Mouse (Mus musculus) embryonic facial prominence, embryonic 12.5 days (tissue): ENCODE data around the gene Suclg2. TPM values are rescaled to one million over a fixed set of nuclear protein-coding genes. Genes with fewer than 3 reads are reported as not detected.

ENCODE experiments used
- ATAC-seq: fragments of 200-750 bp; cut with Nextera tagmentation; 2 replicates; pipeline ENCODE4 v1.8.0; 2017; ENCODE audit not compliant: insufficient number of reproducible peaks, insufficient read depth, low FRiP score, low TSS enrichment
- H3K27ac ChIP-seq: fragments of 300-500 bp; sonication (generic); 2 replicates; pipeline ENCODE4 v1.5.1; 2016; ENCODE audit warnings: mild to moderate bottlenecking
- H3K27me3 ChIP-seq: fragments of 300-500 bp; sonication (generic); 2 replicates; pipeline ENCODE4 v1.6.1; 2016; ENCODE audit warnings: mild to moderate bottlenecking, moderate library complexity
- H3K36me3 ChIP-seq: fragments of 300-500 bp; sonication (generic); 2 replicates; pipeline ENCODE4 v1.6.1; 2016; ENCODE audit warnings: mild to moderate bottlenecking
- H3K4me1 ChIP-seq: fragments of 300-500 bp; sonication (generic); 2 replicates; pipeline ENCODE4 v1.6.1; 2016
- H3K4me2 ChIP-seq: fragments of 300-500 bp; sonication (generic); replicated peaks from 2 replicates; pipeline ENCODE4 v1.6.1; 2016; ENCODE audit warnings: mild to moderate bottlenecking, moderate library complexity
- H3K4me3 ChIP-seq: fragments of 300-500 bp; sonication (generic); 2 replicates; pipeline ENCODE4 v1.5.1; 2016; ENCODE audit warnings: mild to moderate bottlenecking
- H3K9ac ChIP-seq: fragments of 300-500 bp; sonication (generic); 2 replicates; pipeline ENCODE4 v1.6.1; 2016; ENCODE audit warnings: mild to moderate bottlenecking, moderate library complexity
- H3K9me3 ChIP-seq: fragments of 300-500 bp; sonication (generic); 2 replicates; pipeline ENCODE4 v1.6.1; 2016; ENCODE audit warnings: mild to moderate bottlenecking, moderate library complexity
- WGBS: fragments of 180-500 bp; shearing (Covaris S2); methylation state at CpG from one replicate; pipeline ENCODE4 v1.1.7; 2016; 5-methylcytosine and 5-hydroxymethylcytosine counted together
- polyA plus RNA-seq: library from polyadenylated mRNA; unstranded; fragments of >200 nt; fragmentation: Nextera tagmentation; extraction: Ambion mirVana; gene quantifications from 2 replicates; pipeline ENCODE4 v1.2.1, GENCODE M21; 2016

The Suclg2 gene
- polyA plus RNA-seq, 1 experiment from 2014 or later, result 51.8 TPM

DNA sequence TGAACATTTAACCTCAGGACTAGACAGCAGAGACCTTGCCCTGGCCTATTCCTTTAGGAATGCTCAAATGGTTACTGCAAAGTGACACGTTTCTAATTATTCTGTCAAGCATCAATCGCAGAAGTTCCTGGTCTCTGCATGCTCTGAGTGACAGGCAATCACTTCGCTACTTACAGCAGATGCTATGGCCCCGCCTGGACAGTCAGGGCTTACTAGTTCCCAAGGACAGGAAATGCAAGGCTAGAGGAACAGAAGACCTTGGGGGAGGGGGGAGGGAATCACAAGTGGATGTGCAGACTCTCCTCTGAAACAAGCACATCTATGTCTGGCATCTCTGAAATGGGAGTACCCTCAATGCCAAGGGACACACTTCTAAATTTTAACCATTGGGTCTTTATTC, 167.6 kb downstream of the Suclg2 start:
- H3K4me3 ChIP-seq, result no peak overlapping the region
- 36% methylated on average over 4 of the region's 4 CpGs for WGBS
- H3K27me3 ChIP-seq, result no peaks in the 10 kb centered on the region
- H3K9ac ChIP-seq, result no peak overlapping the region
- H3K4me2 ChIP-seq, result no peak overlapping the region
- H3K9me3 ChIP-seq, result no peaks in the 10 kb centered on the region
- peaks cover 5% of the 10 kb centered on the region; the same call in 1 of the 2 replicates for H3K4me1 ChIP-seq
- no peak for ATAC-seq
- H3K36me3 ChIP-seq, result no peaks in the 10 kb centered on the region
- H3K27ac ChIP-seq, result no peak overlapping the region

DNA sequence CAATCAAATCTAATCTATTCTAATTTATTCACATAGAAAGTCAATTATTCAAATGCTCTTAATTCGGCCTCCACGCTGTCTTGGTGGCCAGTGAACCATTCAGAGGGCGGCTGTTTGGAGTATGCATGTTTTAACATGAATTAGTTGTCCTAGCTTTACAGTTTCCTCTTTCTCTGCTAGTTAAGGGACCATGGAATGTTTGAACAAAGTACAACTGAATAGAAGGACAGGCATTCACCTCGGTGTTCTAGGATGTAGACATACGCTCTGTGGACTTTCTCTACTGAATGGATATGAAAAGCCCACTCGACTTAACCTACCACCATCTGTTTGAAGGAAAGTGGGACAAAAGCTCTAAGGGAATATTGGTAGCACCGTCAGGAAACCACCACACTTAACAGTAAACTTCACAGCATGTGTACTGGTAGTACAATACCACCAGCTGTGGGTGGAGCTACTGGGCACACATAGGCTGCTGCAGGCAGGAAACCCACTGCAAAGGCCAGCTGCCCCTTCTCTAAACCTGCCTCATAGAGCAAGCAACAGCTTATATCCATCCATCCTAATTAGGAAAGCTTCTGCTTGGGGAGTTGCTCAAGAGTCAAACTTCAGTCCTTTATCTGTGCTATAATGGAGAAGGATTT, 172.3 kb downstream of the Suclg2 start:
- Histone ChIP-seq H3K9me3 (no peaks in the 10 kb centered on the region), H3K4me2 (no peak overlapping the region), H3K4me3 (no peak overlapping the region), H3K27ac (no peak overlapping the region), H3K9ac (no peak overlapping the region), H3K27me3 (no peaks in the 10 kb centered on the region), H3K36me3 (no peaks in the 10 kb centered on the region), H3K4me1 (peaks cover 5% of the 10 kb centered on the region; the same call in 1 of the 2 replicates)
- 78% methylated on average over 7 of the region's 7 CpGs for WGBS
- ATAC-seq, result no peak

DNA sequence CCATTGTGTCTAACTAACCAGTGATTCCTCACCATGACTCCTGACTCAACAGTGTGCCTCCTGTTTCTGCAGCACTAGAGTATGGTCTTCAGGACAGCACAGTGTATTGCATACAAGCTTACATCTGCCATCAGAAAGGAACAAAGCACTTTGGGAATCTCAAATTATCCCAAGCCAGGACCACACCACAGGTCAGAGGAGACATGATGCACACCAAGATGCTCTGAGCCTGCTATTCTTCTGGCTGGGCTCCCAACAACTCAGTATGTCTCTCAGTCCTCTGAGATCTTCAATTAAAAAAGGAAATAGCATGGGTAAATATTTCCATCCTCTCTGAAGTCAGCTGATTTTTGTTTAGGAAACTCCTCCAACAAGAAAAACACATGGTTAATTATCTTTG, 172.9 kb downstream of the Suclg2 start:
- H3K27ac ChIP-seq, result no peak overlapping the region
- H3K4me2 ChIP-seq, result no peak overlapping the region
- peaks cover 2% of the 10 kb centered on the region; the same call in 1 of the 2 replicates for H3K4me1 ChIP-seq
- ATAC-seq, result no peak
- H3K36me3 ChIP-seq, result no peaks in the 10 kb centered on the region
- no peaks in the 10 kb centered on the region for H3K9me3 ChIP-seq
- H3K27me3 ChIP-seq, result no peaks in the 10 kb centered on the region
- no peak overlapping the region for H3K4me3 ChIP-seq
- no peak overlapping the region for H3K9ac ChIP-seq

DNA sequence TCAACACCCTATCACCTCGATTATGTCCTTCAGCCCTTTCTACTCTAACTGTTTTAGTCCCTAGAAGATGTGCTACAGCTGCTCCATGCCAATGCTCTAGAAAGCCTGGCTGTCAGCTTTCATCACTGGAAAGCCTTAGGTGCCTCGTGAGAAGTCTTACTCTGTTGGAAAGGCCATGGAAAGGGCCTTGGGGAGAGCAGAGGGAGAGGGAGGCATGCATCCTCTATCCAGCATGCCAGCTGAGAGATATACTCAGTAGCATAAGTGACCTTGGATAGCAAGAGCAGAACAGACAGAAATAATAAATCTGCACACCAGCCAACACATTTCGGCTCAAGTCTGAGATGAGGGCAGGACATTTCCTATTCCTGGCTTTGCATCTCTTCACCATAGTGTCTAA, 173.3 kb downstream of the Suclg2 start:
- WGBS, result 84% methylated on average over 3 of the region's 3 CpGs
- ATAC-seq, result no peak

DNA sequence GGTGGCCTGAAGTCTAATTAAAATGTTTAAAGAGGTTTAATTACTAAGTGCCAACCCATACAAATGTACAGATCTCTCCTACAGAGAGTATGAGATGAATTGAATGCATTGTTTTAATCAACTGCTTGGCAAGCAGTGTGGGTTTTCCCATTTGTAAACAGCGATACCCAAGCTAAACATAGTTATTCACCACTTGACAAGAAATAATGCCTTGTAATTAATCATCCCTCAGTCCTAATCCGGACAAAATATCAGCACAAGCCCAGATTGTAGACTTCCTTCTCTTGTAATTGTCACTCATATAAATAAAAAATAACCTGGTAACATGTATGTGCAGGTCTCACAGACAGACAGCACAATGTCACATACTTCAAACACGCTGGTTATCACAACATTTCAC, 183.4 kb downstream of the Suclg2 start:
- H3K9ac ChIP-seq, result no peak overlapping the region
- ATAC-seq, result no peak
- H3K4me2 ChIP-seq, result no peak overlapping the region
- no peaks in the 10 kb centered on the region for H3K27me3 ChIP-seq
- H3K4me3 ChIP-seq, result no peak overlapping the region
- H3K4me1 ChIP-seq, result no peaks in the 10 kb centered on the region
- H3K36me3 ChIP-seq, result 0 out of 2 replicates have a peak, but pooled peaks cover 3% of the 10 kb centered on the region
- H3K27ac ChIP-seq, result no peak overlapping the region
- 87% methylated on average over 3 of the region's 3 CpGs for WGBS
- no peaks in the 10 kb centered on the region for H3K9me3 ChIP-seq

More for the DNA sequence above, 173.3 kb downstream of the Suclg2 start:
- Histone ChIP-seq H3K4me3 (no peak overlapping the region), H3K27me3 (no peaks in the 10 kb centered on the region), H3K9me3 (no peaks in the 10 kb centered on the region), H3K4me1 (no peaks in the 10 kb centered on the region), H3K27ac (no peak overlapping the region), H3K4me2 (no peak overlapping the region), H3K36me3 (no peaks in the 10 kb centered on the region), H3K9ac (no peak overlapping the region)

DNA sequence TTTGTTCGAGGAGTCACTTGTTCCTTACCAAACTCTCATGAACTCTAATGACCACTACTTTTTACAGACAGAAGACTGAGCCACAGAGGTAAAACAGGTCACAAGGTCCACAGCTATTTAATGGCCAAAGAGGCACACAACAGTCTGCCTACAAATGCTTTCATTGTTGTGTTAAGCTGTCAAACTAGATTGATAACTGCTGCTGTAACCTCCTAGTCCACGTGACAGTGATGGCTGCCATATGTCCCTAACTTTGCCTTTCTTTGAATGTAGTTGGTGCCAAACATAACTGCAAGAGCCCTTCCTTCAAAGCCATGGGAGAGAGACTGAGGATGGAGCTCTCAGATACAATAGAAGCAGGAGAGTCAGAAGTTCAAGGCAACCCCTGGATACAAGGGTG, 198.8 kb downstream of the Suclg2 start:
- no peaks in the 10 kb centered on the region for H3K9me3 ChIP-seq
- H3K4me2 ChIP-seq, result no peak overlapping the region
- no peak overlapping the region for H3K4me3 ChIP-seq
- H3K36me3 ChIP-seq, result no peaks in the 10 kb centered on the region
- H3K4me1 ChIP-seq, result peaks cover 2% of the 10 kb centered on the region; the same call in 1 of the 2 replicates
- 67% methylated on average over 2 of the region's 2 CpGs for WGBS
- no peaks in the 10 kb centered on the region for H3K27me3 ChIP-seq
- H3K9ac ChIP-seq, result no peak overlapping the region
- ATAC-seq, result no peak
- H3K27ac ChIP-seq, result no peak overlapping the region

DNA sequence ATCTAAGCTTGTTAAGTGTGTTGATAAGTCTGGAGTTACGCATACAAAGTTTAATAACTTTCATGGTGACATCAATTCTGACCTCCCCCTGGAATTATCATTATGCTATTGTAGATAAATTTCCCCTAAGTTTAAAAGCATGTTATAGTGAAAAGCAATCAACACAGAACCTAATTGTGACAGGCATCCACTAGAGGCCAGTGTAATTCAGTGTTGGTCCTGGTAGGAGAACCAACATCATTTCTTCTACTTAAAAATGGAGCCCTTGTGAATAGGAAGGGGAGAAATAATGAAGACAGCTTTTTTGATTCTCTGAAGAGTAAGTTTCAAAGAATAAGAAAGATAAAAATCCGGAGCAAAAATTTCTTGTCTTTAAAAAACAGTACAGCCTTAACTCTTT, 200.2 kb downstream of the Suclg2 start:
- H3K27me3 ChIP-seq, result no peaks in the 10 kb centered on the region
- no peaks in the 10 kb centered on the region for H3K9me3 ChIP-seq
- no peak overlapping the region for H3K9ac ChIP-seq
- no peak for ATAC-seq
- H3K36me3 ChIP-seq, result no peaks in the 10 kb centered on the region
- H3K4me3 ChIP-seq, result no peak overlapping the region
- peaks cover 9% of the 10 kb centered on the region; the same call in 1 of the 2 replicates for H3K4me1 ChIP-seq
- no peak overlapping the region for H3K27ac ChIP-seq
- no peak overlapping the region for H3K4me2 ChIP-seq
- 86% methylated on average over 2 of the region's 2 CpGs for WGBS

DNA sequence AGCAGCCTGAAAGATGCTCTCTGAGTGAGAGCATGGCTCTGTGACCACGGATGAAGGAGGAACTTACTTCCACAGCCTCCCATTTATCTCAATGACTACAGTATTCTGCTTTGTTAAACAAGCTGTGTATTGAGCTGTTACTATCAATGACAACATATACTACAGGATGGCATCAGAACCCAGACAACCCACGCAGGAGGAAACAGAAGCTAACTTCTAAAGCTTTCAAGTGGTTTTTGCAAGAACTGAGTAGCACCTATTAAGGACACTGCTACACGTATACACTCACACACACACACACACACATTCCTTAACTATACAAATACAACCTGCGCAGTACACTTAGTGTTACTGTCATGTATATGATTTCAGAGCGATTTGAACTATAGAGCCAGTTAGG, 202.9 kb downstream of the Suclg2 start:
- no peak for ATAC-seq
- H3K9ac ChIP-seq, result no peak overlapping the region
- no peak overlapping the region for H3K27ac ChIP-seq
- no peak overlapping the region for H3K4me2 ChIP-seq
- WGBS, result 83% methylated on average over 5 of the region's 5 CpGs
- H3K4me1 ChIP-seq, result peaks cover 9% of the 10 kb centered on the region; the same call in 1 of the 2 replicates
- H3K36me3 ChIP-seq, result no peaks in the 10 kb centered on the region
- H3K27me3 ChIP-seq, result no peaks in the 10 kb centered on the region
- H3K4me3 ChIP-seq, result no peak overlapping the region
- H3K9me3 ChIP-seq, result no peaks in the 10 kb centered on the region

DNA sequence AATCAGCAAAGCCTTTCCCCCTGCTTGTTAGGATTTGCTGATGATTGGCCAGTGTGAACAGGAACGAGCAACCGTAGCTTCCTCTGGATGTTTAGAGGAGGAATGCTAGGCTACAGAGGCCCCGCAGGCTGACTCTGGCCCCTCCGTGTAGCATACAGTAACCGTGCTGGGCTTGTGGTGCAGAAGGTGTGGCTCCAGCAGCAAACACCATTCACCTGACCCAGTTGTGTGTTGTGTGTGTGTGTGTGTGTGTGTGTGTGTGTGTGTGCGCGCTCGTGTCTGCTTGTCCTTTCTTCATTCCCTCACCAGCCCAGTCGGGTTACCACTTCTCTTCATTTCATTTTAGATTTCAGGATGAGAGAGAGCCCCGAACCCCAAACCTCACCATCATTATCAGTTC, 203.9 kb downstream of the Suclg2 start:
- ATAC-seq, result no peak
- no peak overlapping the region for H3K4me3 ChIP-seq
- H3K27me3 ChIP-seq, result no peaks in the 10 kb centered on the region
- no peaks in the 10 kb centered on the region for H3K9me3 ChIP-seq
- no peak overlapping the region for H3K4me2 ChIP-seq
- no peak overlapping the region for H3K27ac ChIP-seq
- H3K4me1 ChIP-seq, result peaks cover 9% of the 10 kb centered on the region; the same call in 1 of the 2 replicates
- WGBS, result 70% methylated on average over 10 of the region's 10 CpGs
- no peaks in the 10 kb centered on the region for H3K36me3 ChIP-seq
- H3K9ac ChIP-seq, result no peak overlapping the region

DNA sequence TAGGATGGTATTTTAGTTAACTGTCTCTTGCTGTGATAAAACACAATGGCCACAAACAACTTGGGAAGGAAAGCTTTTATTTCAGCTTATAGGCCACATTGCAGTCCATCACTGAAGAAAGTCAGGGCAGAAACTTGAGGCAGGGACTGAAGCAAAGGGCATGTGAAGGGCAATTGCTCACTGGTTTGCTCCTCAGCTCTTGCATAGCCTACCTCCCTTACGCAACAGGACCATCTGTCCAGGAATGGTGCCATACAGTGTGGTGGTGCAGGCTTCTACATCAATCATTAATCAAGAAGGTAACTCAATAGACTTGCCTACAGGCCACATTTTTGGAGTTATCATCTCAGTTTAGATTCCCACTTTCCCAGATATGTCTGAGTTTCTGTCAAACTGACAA, 206.9 kb downstream of the Suclg2 start:
- Histone ChIP-seq H3K27me3 (no peaks in the 10 kb centered on the region), H3K4me1 (peaks cover 9% of the 10 kb centered on the region; the same call in 1 of the 2 replicates), H3K9ac (no peak overlapping the region), H3K4me3 (no peak overlapping the region), H3K9me3 (no peaks in the 10 kb centered on the region), H3K36me3 (no peaks in the 10 kb centered on the region), H3K27ac (no peak overlapping the region), H3K4me2 (no peak overlapping the region)
- ATAC-seq, result no peak
- WGBS, result 100% methylated on average over 1 of the region's 1 CpGs

DNA sequence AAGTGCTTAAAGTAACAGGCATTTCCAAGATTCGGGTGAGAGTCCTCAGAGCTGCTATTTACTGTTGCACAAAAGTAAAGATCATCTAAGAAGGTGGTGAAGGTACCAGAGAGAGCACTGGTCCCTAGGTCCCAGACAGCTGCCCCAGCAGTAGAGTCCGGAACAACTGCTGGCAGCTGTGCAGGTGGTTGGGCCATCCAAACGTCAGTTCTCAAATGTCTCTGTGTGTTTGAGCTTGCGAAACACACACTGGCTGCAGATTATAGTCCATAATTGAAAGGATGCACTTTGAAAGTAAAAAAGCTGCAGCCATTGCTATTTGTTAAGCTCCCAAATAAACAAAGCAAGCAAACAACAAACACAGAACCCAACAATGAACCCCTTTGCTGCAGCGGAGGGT, 217.8 kb downstream of the Suclg2 start:
- 65% methylated on average over 5 of the region's 5 CpGs for WGBS
- H3K4me3 ChIP-seq, result no peak overlapping the region
- ATAC-seq, result no peak
- no peak overlapping the region for H3K9ac ChIP-seq
- H3K4me2 ChIP-seq, result no peak overlapping the region
- peaks cover 11% of the 10 kb centered on the region; the same call in 1 of the 2 replicates for H3K4me1 ChIP-seq
- H3K27ac ChIP-seq, result no peak overlapping the region
- H3K27me3 ChIP-seq, result no peaks in the 10 kb centered on the region
- no peaks in the 10 kb centered on the region for H3K36me3 ChIP-seq
- H3K9me3 ChIP-seq, result no peaks in the 10 kb centered on the region

DNA sequence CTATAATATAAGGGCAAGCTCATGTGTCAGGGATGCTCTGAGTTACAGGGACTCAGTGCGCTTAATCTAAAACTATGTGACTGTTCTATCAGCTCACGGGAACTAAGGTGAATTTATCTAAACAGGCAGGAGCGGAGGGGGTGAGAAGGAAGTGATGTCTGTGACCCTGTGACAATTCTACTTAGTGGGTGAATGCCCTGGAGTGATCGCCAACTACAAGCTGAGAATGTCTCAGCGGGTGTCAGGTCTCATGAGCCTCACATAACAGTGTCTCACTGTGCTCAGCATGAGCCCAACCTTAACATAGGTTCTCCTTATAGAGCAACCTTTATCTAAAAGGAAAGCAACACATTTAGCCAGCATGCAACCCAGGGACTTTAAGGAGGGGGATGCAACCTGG, 219.0 kb downstream of the Suclg2 start:
- no peak for ATAC-seq
- no peak overlapping the region for H3K4me3 ChIP-seq
- H3K36me3 ChIP-seq, result no peaks in the 10 kb centered on the region
- no peaks in the 10 kb centered on the region for H3K27me3 ChIP-seq
- no peak overlapping the region for H3K27ac ChIP-seq
- H3K4me2 ChIP-seq, result no peak overlapping the region
- no peak overlapping the region for H3K9ac ChIP-seq
- 49% methylated on average over 5 of the region's 5 CpGs for WGBS
- no peaks in the 10 kb centered on the region for H3K9me3 ChIP-seq
- H3K4me1 ChIP-seq, result peaks cover 11% of the 10 kb centered on the region; the same call in 1 of the 2 replicates
